In the genomic region with DNA sequence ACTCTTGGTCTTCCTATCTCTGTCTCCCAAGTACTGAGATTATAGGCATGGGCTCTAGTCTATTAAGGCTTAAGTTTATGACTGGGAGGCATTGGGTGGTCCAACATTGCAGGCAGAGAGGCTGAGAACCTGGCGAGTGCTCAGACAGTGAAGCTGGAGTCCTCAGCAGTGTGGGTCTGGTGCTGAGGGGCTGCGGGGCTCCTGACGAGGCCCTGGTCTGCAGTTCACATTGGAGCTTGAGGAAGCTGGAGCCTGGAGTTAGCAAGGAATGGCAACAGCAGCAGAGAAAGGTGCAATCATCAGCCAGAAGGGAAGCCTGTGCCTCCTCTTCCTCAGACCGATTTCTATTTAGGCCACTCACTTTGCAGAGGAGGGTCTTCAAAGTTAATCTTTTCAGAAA, we compare ENCODE assay signal across 17 mouse cellular contexts. TPM values are rescaled to one million over a fixed set of nuclear protein-coding genes. Genes with fewer than 3 reads are reported as not detected.
DNase-seq lines count a peak whose midpoint lies in the region; ATAC-seq and TF ChIP-seq lines count a peak whose summit lies in the region.
"Had no signal": no experiment of that assay in that cellular context is flagged by ENCODE, and none has a peak within 500 bp of the region (broad histone marks: within the 10 kb centered on the region; RNA-seq: fewer than 3 reads in every experiment).

No protein-coding gene starts in this region.

- TF ChIP-seq POLR2A in cerebellum, adult 2 months (IDR thresholded peaks at IDR 0.05; ENCODE audit: borderline replicate concordance, insufficient read depth, low read length) = no peak

- no peaks in the 10 kb centered on the region; the same call in 1 of the 2 replicates for H3K9me3 ChIP-seq in liver, embryonic 12.5 days (replicated peaks)
- H3K9me3 ChIP-seq in liver, embryonic 11.5 days (ENCODE audit: control insufficient read depth, low read length) = no peaks in the 10 kb centered on the region
- H3K9me3 ChIP-seq: embryonic facial prominence, embryonic 13.5 days; embryonic facial prominence, embryonic 15.5 days; forebrain, embryonic 10.5 days had no signal

- peaks cover 20% of the 10 kb centered on the region for H3K4me1 ChIP-seq in cerebellum, adult 2 months (ENCODE audit: control insufficient read depth, insufficient read depth, low read length)
- peaks cover 37% of the 10 kb centered on the region for H3K4me1 ChIP-seq in liver, embryonic 12.5 days
- H3K4me1 ChIP-seq in liver, embryonic 11.5 days (replicated peaks; ENCODE audit: control insufficient read depth, insufficient read depth, low read length) = peaks cover 6% of the 10 kb centered on the region
- H3K4me1 ChIP-seq: embryonic facial prominence, embryonic 13.5 days; embryonic facial prominence, embryonic 15.5 days; forebrain, embryonic 10.5 days; forebrain, embryonic 12.5 days had no signal

- no peak overlapping the region for H3K9ac ChIP-seq in liver, embryonic 12.5 days
- H3K9ac ChIP-seq in liver, embryonic 11.5 days (ENCODE audit: low read depth, low read length) = no peak overlapping the region
- H3K9ac ChIP-seq: embryonic facial prominence, embryonic 13.5 days; embryonic facial prominence, embryonic 15.5 days; forebrain, embryonic 12.5 days had no signal

- 0 out of 2 replicates have a peak, but pooled peaks cover 4% of the 10 kb centered on the region for H3K36me3 ChIP-seq in liver, embryonic 12.5 days
- H3K36me3 ChIP-seq in liver, embryonic 11.5 days (ENCODE audit: control insufficient read depth, insufficient read depth, low read length) = no peaks in the 10 kb centered on the region
- H3K36me3 ChIP-seq: embryonic facial prominence, embryonic 13.5 days; embryonic facial prominence, embryonic 15.5 days; forebrain, embryonic 10.5 days; forebrain, embryonic 12.5 days had no signal

- no peak for TF ChIP-seq CTCF in cerebellum, adult 2 months (IDR thresholded peaks at IDR 0.05; ENCODE audit: borderline replicate concordance, insufficient read depth, low read depth, low read length)

- no peak for ATAC-seq in liver, embryonic 12.5 days
- no peak for ATAC-seq in liver, embryonic 11.5 days (replicated peaks; ENCODE audit: low FRiP score)
- ATAC-seq: forebrain, embryonic 14.5 days; forebrain, embryonic 16.5 days had no signal

- H3K27ac ChIP-seq in cerebellum, adult 2 months (ENCODE audit: insufficient read depth, low read length) = peak overlapping the region; percentile 98
- 0 out of 2 replicates have a peak overlapping the region, but pooled peaks have one; percentile 10 for H3K27ac ChIP-seq in liver, embryonic 12.5 days
- H3K27ac ChIP-seq in liver, embryonic 11.5 days (ENCODE audit: low read depth, low read length) = no peak overlapping the region
- H3K27ac ChIP-seq: embryonic facial prominence, embryonic 13.5 days; embryonic facial prominence, embryonic 15.5 days; forebrain, embryonic 10.5 days; forebrain, embryonic 12.5 days had no signal

- no peaks in the 10 kb centered on the region for H3K27me3 ChIP-seq in cerebellum, adult 2 months (ENCODE audit: control insufficient read depth, insufficient read depth, low read length)
- H3K27me3 ChIP-seq in liver, embryonic 12.5 days (replicated peaks) = no peaks in the 10 kb centered on the region
- no peaks in the 10 kb centered on the region for H3K27me3 ChIP-seq in liver, embryonic 11.5 days (replicated peaks; ENCODE audit: control insufficient read depth, insufficient read depth, low read length)
- H3K27me3 ChIP-seq: embryonic facial prominence, embryonic 13.5 days; embryonic facial prominence, embryonic 15.5 days; forebrain, embryonic 12.5 days had no signal

- H3K4me3 ChIP-seq in cerebellum, adult 2 months (replicated peaks; ENCODE audit: insufficient read depth, low read depth, low read length) = no peak overlapping the region
- no peak overlapping the region for H3K4me3 ChIP-seq in liver, embryonic 12.5 days
- H3K4me3 ChIP-seq in liver, embryonic 11.5 days (ENCODE audit: low read depth, low read length) = no peak overlapping the region
- H3K4me3 ChIP-seq: embryonic facial prominence, embryonic 13.5 days; embryonic facial prominence, embryonic 15.5 days; erythroblast, embryonic 14.5 days; forebrain, embryonic 10.5 days; forebrain, embryonic 12.5 days had no signal

- DNase-seq in cerebellum, adult 2 months = no peak
- no peak for DNase-seq in cerebellum, adult 8-10 months
- peak; percentile 24 to 41 for DNase-seq in cerebellum, postnatal 10 days
- no peak for DNase-seq in cerebellum, adult 9-10 months
- no peak for DNase-seq in liver, embryonic 11.5 days (ENCODE audit: low spot score)
- DNase-seq: adrenal gland, adult 2 months; adrenal gland, postnatal 10 days; adrenal gland, postnatal 25 days; embryo, embryonic 11 days had no signal

- no peak overlapping the region for H3K4me2 ChIP-seq in liver, embryonic 12.5 days
- no peak overlapping the region for H3K4me2 ChIP-seq in liver, embryonic 11.5 days
- H3K4me2 ChIP-seq: embryonic facial prominence, embryonic 13.5 days; embryonic facial prominence, embryonic 15.5 days; forebrain, embryonic 12.5 days had no signal

- 33% methylated on average over 4 of the region's 4 CpGs for WGBS in cerebellum, adult 2 months
- 71% methylated on average over 4 of the region's 4 CpGs for WGBS in liver, embryonic 12.5 days (ENCODE audit: insufficient replicate concordance)
- 77% methylated on average over 4 of the region's 4 CpGs for WGBS in liver, embryonic 11.5 days

RNA-seq across cellular contexts. Expression of a gene that starts 7.9 kb away (rescaled TPM):
- 58.4 and 67.3 TPM in 2 replicates for polyA plus RNA-seq in cerebellum, adult 2 months (2012; rRNA removed)
- 28.9 and 29.6 TPM in 2 replicates for polyA plus RNA-seq in liver, embryonic 12.5 days (2016; fragmentation: Nextera tagmentation; extraction: Ambion mirVana)
- 11.4 and 13.4 TPM in 2 replicates for polyA plus RNA-seq in liver, embryonic 11.5 days (2014; fragmentation: Nextera tagmentation; extraction: Ambion mirVana)

RNA-seq across cellular contexts. Expression of a gene that starts 8.8 kb away (rescaled TPM):
- polyA plus RNA-seq in cerebellum, adult 2 months (2012; rRNA removed) = 1.4 and 1.5 TPM in 2 replicates
- 1.5 and 1.6 TPM in 2 replicates for polyA plus RNA-seq in liver, embryonic 12.5 days (2016; fragmentation: Nextera tagmentation; extraction: Ambion mirVana)
- 0.48 and 0.65 TPM in 2 replicates for polyA plus RNA-seq in liver, embryonic 11.5 days (2014; fragmentation: Nextera tagmentation; extraction: Ambion mirVana)

RNA-seq across cellular contexts. Expression of a gene that starts 13.9 kb away (rescaled TPM):
- polyA plus RNA-seq in cerebellum, adult 2 months (2012; rRNA removed) = 44.9 and 47.7 TPM in 2 replicates
- polyA plus RNA-seq in liver, embryonic 12.5 days (2016; fragmentation: Nextera tagmentation; extraction: Ambion mirVana) = 101 and 107 TPM in 2 replicates
- polyA plus RNA-seq in liver, embryonic 11.5 days (2014; fragmentation: Nextera tagmentation; extraction: Ambion mirVana) = 74.2 and 82.2 TPM in 2 replicates

Comparison
In these comparisons a context has a peak if more than half of its experiments do, and no peak if none do; other contexts are left out.
1. DNase-seq: peak in cerebellum, postnatal 10 days (2 of 2); none in cerebellum, adult 2 months (0 of 2), cerebellum, adult 8-10 months (single experiment), cerebellum, adult 9-10 months (single experiment) and liver, embryonic 11.5 days (single experiment).